11 mouse cellular contexts compared by ENCODE assay signal in the genomic region with DNA sequence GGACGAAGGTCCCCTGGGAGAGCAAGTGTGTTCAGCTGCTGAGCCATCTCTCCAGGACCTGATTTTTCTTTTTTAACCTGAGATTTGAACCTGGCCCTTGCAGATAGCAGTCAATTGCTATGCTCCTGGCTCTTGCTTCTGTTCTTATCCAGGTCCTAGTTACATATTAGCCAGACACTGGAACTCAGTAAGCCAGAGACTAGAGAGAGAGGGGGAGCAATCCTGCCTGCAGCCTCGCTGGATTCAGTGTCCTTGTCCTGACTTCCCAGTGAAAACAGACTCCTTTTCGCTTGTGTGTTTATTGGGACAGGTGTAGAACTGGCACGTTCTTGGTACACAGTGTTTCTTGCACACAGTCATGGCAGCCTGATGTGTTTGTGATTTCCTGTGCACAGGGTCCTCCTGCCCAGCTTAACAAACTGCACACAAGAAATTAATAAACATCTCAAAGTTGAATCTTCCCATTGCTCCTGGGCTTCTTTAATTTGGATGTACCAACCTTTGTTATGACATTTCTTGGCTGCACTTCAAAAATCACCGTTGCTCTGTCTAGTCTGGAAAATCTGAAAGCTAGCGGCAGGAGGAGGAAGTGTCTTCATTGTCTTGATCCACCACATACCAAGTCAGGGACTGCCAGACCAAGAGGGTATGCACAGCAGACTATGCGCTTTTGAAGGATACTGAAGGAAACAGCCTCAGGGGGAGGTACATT.
DNase-seq lines count a peak whose midpoint lies in the region; ATAC-seq and TF ChIP-seq lines count a peak whose summit lies in the region.
"Had no signal": no experiment of that assay in that cellular context is flagged by ENCODE, and none has a peak within 500 bp of the region (broad histone marks: within the 10 kb centered on the region; RNA-seq: fewer than 3 reads in every experiment).

No protein-coding gene starts in this region.

- no peak overlapping the region for H3K4me3 ChIP-seq in heart, adult 2 months
- no peak overlapping the region for H3K4me3 ChIP-seq in liver, embryonic 12.5 days
- H3K4me3 ChIP-seq in left cerebral cortex, adult 2 months, result no peak overlapping the region
- H3K4me3 ChIP-seq: forebrain, embryonic 10.5 days; hindbrain, embryonic 13.5 days had no signal

- no peaks in the 10 kb centered on the region for H3K27me3 ChIP-seq in heart, adult 2 months (ENCODE audit: control insufficient read depth, insufficient read depth, low read length)
- peaks cover 16% of the 10 kb centered on the region; the same call in 1 of the 2 replicates for H3K27me3 ChIP-seq in liver, embryonic 12.5 days (replicated peaks)
- H3K27me3 ChIP-seq: hindbrain, embryonic 13.5 days had no signal

- 0 out of 2 replicates have a peak, but pooled peaks have one; percentile 47 for ATAC-seq in liver, embryonic 12.5 days
- no peak for ATAC-seq in CD4-positive, CD25-positive, alpha-beta regulatory T cell, adult 4 months

- intact Hi-C loops in heart, adult 2 months (cut with DNase I), result no loop called here
- intact Hi-C loops in heart, postnatal 14 days (cut with DNase I), result no loop called here
- intact Hi-C loops in left cerebral cortex, adult 2 months (cut with DNase I), result no loop called here

- H3K4me1 ChIP-seq in heart, adult 2 months (ENCODE audit: control insufficient read depth, insufficient read depth, low read length), result peaks cover 9% of the 10 kb centered on the region
- peaks cover 27% of the 10 kb centered on the region for H3K4me1 ChIP-seq in liver, embryonic 12.5 days

- no peak overlapping the region for H3K9ac ChIP-seq in heart, adult 2 months (ENCODE audit: low read depth, low read length)
- no peak overlapping the region for H3K9ac ChIP-seq in liver, embryonic 12.5 days
- H3K9ac ChIP-seq: hindbrain, embryonic 13.5 days had no signal

- no peaks in the 10 kb centered on the region for H3K9me3 ChIP-seq in liver, embryonic 12.5 days (replicated peaks)
- H3K9me3 ChIP-seq: forebrain, embryonic 10.5 days; hindbrain, embryonic 13.5 days had no signal

- TF ChIP-seq POLR2A in heart, adult 2 months (IDR thresholded peaks at IDR 0.05; ENCODE audit: insufficient read depth, low read depth, low read length), result no peak

- 48% methylated on average over 7 of the region's 7 CpGs for WGBS in heart, adult 2 months
- 48% methylated on average over 7 of the region's 7 CpGs for WGBS in liver, embryonic 12.5 days (ENCODE audit: insufficient replicate concordance)

- no peak for TF ChIP-seq EP300 in heart, adult 2 months (IDR thresholded peaks at IDR 0.05; ENCODE audit: insufficient read depth, low read depth, low read length)

- peak overlapping the region; percentile 65; the same call in 1 of the 2 replicates for H3K27ac ChIP-seq in heart, adult 2 months
- peak overlapping the region; percentile 7; the same call in 1 of the 2 replicates for H3K27ac ChIP-seq in liver, embryonic 12.5 days
- H3K27ac ChIP-seq in left cerebral cortex, adult 2 months, result no peak overlapping the region
- H3K27ac ChIP-seq: hindbrain, embryonic 13.5 days had no signal

- no peaks in the 10 kb centered on the region for H3K36me3 ChIP-seq in heart, adult 2 months (ENCODE audit: control insufficient read depth, insufficient read depth, low read length)
- H3K36me3 ChIP-seq in liver, embryonic 12.5 days, result no peaks in the 10 kb centered on the region
- H3K36me3 ChIP-seq: forebrain, embryonic 10.5 days; hindbrain, embryonic 13.5 days had no signal

- DNase-seq in heart, adult 2 months, result no peak
- no peak for DNase-seq in heart, postnatal 14 days
- peak; percentile 22 for DNase-seq in ZHBTc4 (ENCODE audit: low read depth, low spot score)
- peak; percentile 70 for DNase-seq in kidney, adult 18-20 months
- no peak for DNase-seq in thymus, adult 18-20 months
- no peak for DNase-seq in left cerebral cortex, adult 2 months (ENCODE audit: extremely low spot score in 1 of 2, low spot score in 2 of 2)
- DNase-seq: cerebellum, adult 8-10 months had no signal

- no peak overlapping the region for H3K4me2 ChIP-seq in liver, embryonic 12.5 days
- H3K4me2 ChIP-seq: hindbrain, embryonic 13.5 days had no signal

- no peaks in the 10 kb centered on the region for H3K79me2 ChIP-seq in heart, adult 2 months (replicated peaks; ENCODE audit: control insufficient read depth, insufficient read depth, low read length)

- no peak for TF ChIP-seq CTCF in heart, adult 2 months (IDR thresholded peaks at IDR 0.05)
- no peak for TF ChIP-seq CTCF in left cerebral cortex, adult 2 months (IDR thresholded peaks at IDR 0.05)

Comparison
In these comparisons a context has a peak if more than half of its experiments do, and no peak if none do; other contexts are left out.
1. DNase-seq: peak in ZHBTc4 (single experiment) and kidney, adult 18-20 months (single experiment); none in heart, adult 2 months (0 of 2), heart, postnatal 14 days (0 of 2), thymus, adult 18-20 months (0 of 2) and left cerebral cortex, adult 2 months (0 of 2).